Mouse (Mus musculus) ES-Bruce4 (cell line): ENCODE data around the gene Ccdc58.

Source experiments
- CTCF ChIP-seq: IDR thresholded peaks from one replicate; pipeline ENCODE4 v1.8.1; 2011; ENCODE audit warnings: low read depth, low read length
- EP300 ChIP-seq: IDR thresholded peaks from 2 replicates; pipeline ENCODE4 v1.6.1; 2011; ENCODE audit warnings: low read depth, low read length; ENCODE audit not compliant: insufficient read depth
- POLR2A ChIP-seq: IDR thresholded peaks from one replicate; pipeline ENCODE4 v1.8.1; 2011; ENCODE audit warnings: low read length; ENCODE audit not compliant: insufficient read depth

DNA sequence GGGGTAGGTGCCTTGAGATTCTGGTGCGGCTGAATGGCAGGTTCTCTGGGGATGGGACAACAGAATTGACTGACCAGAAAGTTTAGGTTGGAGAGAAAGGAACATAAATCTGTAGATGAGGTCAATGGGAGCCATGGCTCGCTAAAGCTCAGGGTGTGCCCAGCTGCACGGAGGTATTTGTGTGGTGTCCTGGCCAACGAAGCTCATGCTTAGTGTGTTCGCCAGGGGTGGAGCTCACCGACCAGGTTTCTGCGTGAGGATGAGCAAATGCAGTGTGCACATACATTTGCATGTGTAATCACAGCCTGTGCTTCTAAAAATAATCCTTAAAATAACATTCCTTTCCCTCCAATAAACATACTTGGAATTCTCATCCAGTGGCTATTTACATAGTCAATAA lies 56.6 kb downstream of the Ccdc58 start:
- TF ChIP-seq POLR2A (no peak), EP300 (no peak), CTCF (no peak)
